Mouse (Mus musculus): ENCODE measurements around the gene Bicral. TPM values are rescaled to one million over a fixed set of nuclear protein-coding genes. Genes with fewer than 3 reads are reported as not detected.

Bicral gene
- polyA plus RNA-seq, 1 experiment from 2014 or later: 7.8 TPM

GRCm38 (mm10) chr17:46885218-46885909 lies 27.1 kb upstream of the Bicral start:
- no peak for ATAC-seq (ENCODE audit: low FRiP score)

GRCm38 (mm10) chr17:46884766-46885165 lies 26.5 kb upstream of the Bicral start:
- Histone ChIP-seq H3K27me3 (peaks cover 13% of the 10 kb centered on the region; the same call in 1 of the 2 replicates), H3K4me2 (no peak overlapping the region), H3K9me3 (no peaks in the 10 kb centered on the region), H3K4me3 (no peak overlapping the region), H3K27ac (no peak overlapping the region), H3K36me3 (peaks cover 4% of the 10 kb centered on the region; the same call in 1 of the 2 replicates), H3K9ac (no peak overlapping the region), H3K4me1 (replicated peaks) (peaks cover 15% of the 10 kb centered on the region)
- WGBS: 96% methylated on average over 6 of the region's 6 CpGs
- ATAC-seq (ENCODE audit: low FRiP score): no peak

More at GRCm38 (mm10) chr17:46885218-46885909, 27.1 kb upstream of the Bicral start:
- 0 out of 2 replicates have a peak overlapping the region, but pooled peaks have one; percentile 35 for H3K9ac ChIP-seq
- H3K4me1 ChIP-seq (replicated peaks): peaks cover 10% of the 10 kb centered on the region; the same call in 1 of the 2 replicates
- no peak overlapping the region for H3K27ac ChIP-seq
- H3K9me3 ChIP-seq: no peaks in the 10 kb centered on the region
- no peak overlapping the region for H3K4me3 ChIP-seq
- WGBS: 86% methylated on average over 11 of the region's 11 CpGs
- H3K4me2 ChIP-seq: no peak overlapping the region
- H3K36me3 ChIP-seq: peaks cover 4% of the 10 kb centered on the region; the same call in 1 of the 2 replicates
- peaks cover 13% of the 10 kb centered on the region; the same call in 1 of the 2 replicates for H3K27me3 ChIP-seq

GRCm38 (mm10) chr17:46883107-46883506 lies 24.8 kb upstream of the Bicral start:
- no peak for ATAC-seq (ENCODE audit: low FRiP score)

GRCm38 (mm10) chr17:46881728-46882127 lies 23.4 kb upstream of the Bicral start:
- H3K4me1 ChIP-seq (replicated peaks): peaks cover 22% of the 10 kb centered on the region
- no peak overlapping the region for H3K9ac ChIP-seq
- peaks cover 4% of the 10 kb centered on the region; the same call in 1 of the 2 replicates for H3K36me3 ChIP-seq
- no peak for ATAC-seq (ENCODE audit: low FRiP score)
- H3K4me2 ChIP-seq: no peak overlapping the region
- H3K27me3 ChIP-seq: peaks cover 13% of the 10 kb centered on the region; the same call in 1 of the 2 replicates
- 86% methylated on average over 6 of the region's 6 CpGs for WGBS
- no peaks in the 10 kb centered on the region for H3K9me3 ChIP-seq
- H3K27ac ChIP-seq: no peak overlapping the region
- H3K4me3 ChIP-seq: no peak overlapping the region

More at GRCm38 (mm10) chr17:46883107-46883506, 24.8 kb upstream of the Bicral start:
- H3K4me2 ChIP-seq: no peak overlapping the region
- H3K27ac ChIP-seq: no peak overlapping the region
- H3K9me3 ChIP-seq: no peaks in the 10 kb centered on the region
- peaks cover 13% of the 10 kb centered on the region; the same call in 1 of the 2 replicates for H3K27me3 ChIP-seq
- H3K4me3 ChIP-seq: no peak overlapping the region
- H3K36me3 ChIP-seq: peaks cover 4% of the 10 kb centered on the region; the same call in 1 of the 2 replicates
- peaks cover 16% of the 10 kb centered on the region for H3K4me1 ChIP-seq (replicated peaks)
- whole genome bisulfite sequencing: 93% methylated on average over 9 of the region's 9 CpGs
- no peak overlapping the region for H3K9ac ChIP-seq

GRCm38 (mm10) chr17:46880322-46880721 lies 22.0 kb upstream of the Bicral start:
- H3K27me3 ChIP-seq: peaks cover 13% of the 10 kb centered on the region; the same call in 1 of the 2 replicates
- no peak overlapping the region for H3K9ac ChIP-seq
- no peaks in the 10 kb centered on the region for H3K9me3 ChIP-seq
- H3K36me3 ChIP-seq: peaks cover 4% of the 10 kb centered on the region; the same call in 1 of the 2 replicates
- H3K27ac ChIP-seq: 0 out of 2 replicates have a peak overlapping the region, but pooled peaks have one; percentile 40
- WGBS: 72% methylated on average over 2 of the region's 2 CpGs
- no peak overlapping the region for H3K4me3 ChIP-seq
- H3K4me1 ChIP-seq (replicated peaks): peaks cover 19% of the 10 kb centered on the region
- no peak overlapping the region for H3K4me2 ChIP-seq
- ATAC-seq (ENCODE audit: low FRiP score): 0 out of 2 replicates have a peak, but pooled peaks have one; percentile 17

- peaks cover 19% of the 10 kb centered on the region for H3K4me1 ChIP-seq (replicated peaks)
- peak overlapping the region; percentile 40; the same call in 1 of the 2 replicates for H3K27ac ChIP-seq
- peak; percentile 52; the same call in 1 of the 2 replicates for ATAC-seq (ENCODE audit: low FRiP score)
Measured at GRCm38 (mm10) chr17:46879841-46880311, 21.6 kb upstream of the Bicral start.

GRCm38 (mm10) chr17:46877061-46877460 lies 18.8 kb upstream of the Bicral start:
- Histone ChIP-seq H3K27ac (no peak overlapping the region), H3K9me3 (no peaks in the 10 kb centered on the region), H3K36me3 (no peaks in the 10 kb centered on the region), H3K27me3 (no peaks in the 10 kb centered on the region; the same call in 1 of the 2 replicates), H3K9ac (no peak overlapping the region), H3K4me2 (no peak overlapping the region), H3K4me3 (no peak overlapping the region), H3K4me1 (replicated peaks) (peaks cover 35% of the 10 kb centered on the region)
- no peak for ATAC-seq (ENCODE audit: low FRiP score)
- WGBS: 77% methylated on average over 5 of the region's 5 CpGs

More at GRCm38 (mm10) chr17:46879841-46880311, 21.6 kb upstream of the Bicral start:
- Histone ChIP-seq H3K4me2 (no peak overlapping the region), H3K9ac (peak overlapping the region; percentile 29; the same call in 1 of the 2 replicates), H3K4me3 (no peak overlapping the region), H3K27me3 (peaks cover 13% of the 10 kb centered on the region; the same call in 1 of the 2 replicates), H3K36me3 (peaks cover 4% of the 10 kb centered on the region; the same call in 1 of the 2 replicates), H3K9me3 (no peaks in the 10 kb centered on the region)
- 32% methylated on average over 14 of the region's 14 CpGs for WGBS

GRCm38 (mm10) chr17:46876371-46876950 lies 18.2 kb upstream of the Bicral start:
- H3K4me3 ChIP-seq: no peak overlapping the region
- no peaks in the 10 kb centered on the region for H3K9me3 ChIP-seq
- 69% methylated on average over 8 of the region's 8 CpGs for WGBS
- H3K27ac ChIP-seq: no peak overlapping the region
- H3K27me3 ChIP-seq: no peaks in the 10 kb centered on the region
- no peak overlapping the region for H3K9ac ChIP-seq
- H3K4me2 ChIP-seq: no peak overlapping the region
- no peaks in the 10 kb centered on the region for H3K36me3 ChIP-seq
- H3K4me1 ChIP-seq (replicated peaks): peaks cover 35% of the 10 kb centered on the region
- ATAC-seq (ENCODE audit: low FRiP score): no peak

- H3K9me3 ChIP-seq: no peaks in the 10 kb centered on the region
- no peak overlapping the region for H3K27ac ChIP-seq
- H3K9ac ChIP-seq: no peak overlapping the region
- H3K4me2 ChIP-seq: no peak overlapping the region
- 64% methylated on average over 3 of the region's 3 CpGs for WGBS
- no peaks in the 10 kb centered on the region for H3K27me3 ChIP-seq
- no peaks in the 10 kb centered on the region for H3K36me3 ChIP-seq
- H3K4me3 ChIP-seq: no peak overlapping the region
- ATAC-seq (ENCODE audit: low FRiP score): no peak
- peaks cover 35% of the 10 kb centered on the region for H3K4me1 ChIP-seq (replicated peaks)
Measured at GRCm38 (mm10) chr17:46875626-46876025, 17.3 kb upstream of the Bicral start.

- no peak overlapping the region; the same call in 1 of the 2 replicates for H3K9ac ChIP-seq
- H3K4me1 ChIP-seq (replicated peaks): peaks cover 25% of the 10 kb centered on the region
- H3K27ac ChIP-seq: no peak overlapping the region
- H3K4me2 ChIP-seq: no peak overlapping the region
- H3K27me3 ChIP-seq: no peaks in the 10 kb centered on the region
- no peaks in the 10 kb centered on the region for H3K36me3 ChIP-seq
- no peak overlapping the region for H3K4me3 ChIP-seq
- H3K9me3 ChIP-seq: no peaks in the 10 kb centered on the region
- ATAC-seq (ENCODE audit: low FRiP score): no peak
- WGBS: 41% methylated on average over 10 of the region's 10 CpGs
Measured at GRCm38 (mm10) chr17:46874133-46874532, 15.9 kb upstream of the Bicral start.

- peaks cover 25% of the 10 kb centered on the region for H3K4me1 ChIP-seq (replicated peaks)
- H3K36me3 ChIP-seq: no peaks in the 10 kb centered on the region
- WGBS: 75% methylated on average over 7 of the region's 7 CpGs
- H3K27me3 ChIP-seq: no peaks in the 10 kb centered on the region
- H3K4me2 ChIP-seq: no peak overlapping the region
- no peak overlapping the region for H3K4me3 ChIP-seq
- no peak for ATAC-seq (ENCODE audit: low FRiP score)
- H3K27ac ChIP-seq: no peak overlapping the region
- no peaks in the 10 kb centered on the region for H3K9me3 ChIP-seq
- H3K9ac ChIP-seq: no peak overlapping the region
Measured at GRCm38 (mm10) chr17:46872806-46873205, 14.5 kb upstream of the Bicral start.

- Histone ChIP-seq H3K36me3 (no peaks in the 10 kb centered on the region), H3K27ac (no peak overlapping the region), H3K4me2 (no peak overlapping the region), H3K9ac (no peak overlapping the region), H3K4me3 (no peak overlapping the region), H3K4me1 (replicated peaks) (peaks cover 16% of the 10 kb centered on the region), H3K27me3 (no peaks in the 10 kb centered on the region), H3K9me3 (no peaks in the 10 kb centered on the region)
- WGBS: 63% methylated on average over 1 of the region's 1 CpGs
- no peak for ATAC-seq (ENCODE audit: low FRiP score)
Measured at GRCm38 (mm10) chr17:46870913-46871312, 12.6 kb upstream of the Bicral start.

Data from hindbrain, embryonic 13.5 days (tissue).